Mouse (Mus musculus) myocyte (in vitro differentiated cells): ENCODE data around the gene Ccdc71.

Source experiments
- CEBPB ChIP-seq: IDR thresholded peaks from 2 replicates; pipeline ENCODE4 v1.6.1; 2011; ENCODE audit warnings: mild to moderate bottlenecking, moderate library complexity; ENCODE audit not compliant: poor library complexity, insufficient read depth, severe bottlenecking
- TCF3 ChIP-seq: IDR thresholded peaks from one replicate; pipeline ENCODE4 v1.6.1; 2011; ENCODE audit warnings: low read depth, control low read depth; ENCODE audit not compliant: insufficient read length

GRCm38 (mm10) chr9:108484021-108484420 is 23.7 kb downstream of the Ccdc71 start:
- TF ChIP-seq CEBPB: no peak
- TF ChIP-seq TCF3: no peak
